Mouse (Mus musculus) heart, postnatal 0 days (tissue): ENCODE measurements around the gene Shisa3. TPM values are rescaled to one million over a fixed set of nuclear protein-coding genes. Genes with fewer than 3 reads are reported as not detected.
A peak's percentile ranks its signal among the peaks of the same experiment; 100 is the strongest.

Experiments used
- ATAC-seq: fragments of 200-750 bp; cut with Nextera tagmentation; 2 replicates; pipeline ENCODE4 v1.8.0; 2017; ENCODE audit warnings: low read depth, moderate number of reproducible peaks, moderate library complexity; ENCODE audit not compliant: insufficient read depth
- DNase-seq: peaks from one replicate; pipeline ENCODE4 v3.0.0-alpha.2; 2016; ENCODE audit warnings: low spot score
- H3K27ac ChIP-seq: fragments of 300-500 bp; sonication (generic); 2 replicates; pipeline ENCODE4 v1.5.1; 2014; ENCODE audit warnings: low read depth, mild to moderate bottlenecking
- H3K27me3 ChIP-seq: fragments of 300-500 bp; sonication (generic); 2 replicates; pipeline ENCODE4 v1.6.1; 2014; ENCODE audit warnings: low read length, mixed read lengths; ENCODE audit not compliant: control insufficient read depth, insufficient read depth
- H3K36me3 ChIP-seq: fragments of 300-500 bp; sonication (generic); replicated peaks from 2 replicates; pipeline ENCODE4 v1.6.1; 2014; ENCODE audit warnings: low read length, mixed read lengths; ENCODE audit not compliant: control insufficient read depth, insufficient read depth
- H3K4me1 ChIP-seq: fragments of 300-500 bp; sonication (generic); 2 replicates; pipeline ENCODE4 v1.6.1; 2014; ENCODE audit warnings: antibody characterized with exemption; ENCODE audit not compliant: control insufficient read depth, insufficient read depth
- H3K4me2 ChIP-seq: fragments of 300-500 bp; sonication (generic); 2 replicates; pipeline ENCODE4 v1.6.1; 2014; ENCODE audit warnings: low read depth, mild to moderate bottlenecking, low read length, moderate library complexity
- H3K4me3 ChIP-seq: fragments of 300-500 bp; sonication (generic); 2 replicates; pipeline ENCODE4 v1.5.1; 2014; ENCODE audit warnings: low read depth, low read length
- H3K9ac ChIP-seq: fragments of 300-500 bp; sonication (generic); replicated peaks from 2 replicates; pipeline ENCODE4 v1.6.1; 2014; ENCODE audit warnings: low read depth, low read length, mixed read lengths
- H3K9me3 ChIP-seq: fragments of 300-500 bp; sonication (generic); replicated peaks from 2 replicates; pipeline ENCODE4 v1.6.1; 2016; ENCODE audit warnings: low read length; ENCODE audit not compliant: control insufficient read depth
- CTCF ChIP-seq: IDR thresholded peaks from 2 replicates; pipeline ENCODE4 v1.5.1; 2016; ENCODE audit warnings: antibody characterized with exemption, control low read depth, low read depth
- EP300 ChIP-seq: IDR thresholded peaks from 2 replicates; pipeline ENCODE4 v1.6.1; 2016; ENCODE audit warnings: antibody characterized with exemption, low read depth
- WGBS: fragments of 180-500 bp; shearing (Covaris S2); extraction: QIAGEN DNeasy Blood & Tissue Kit; methylation state at CpG from one replicate; pipeline ENCODE4 v1.1.7; 2014; 5-methylcytosine and 5-hydroxymethylcytosine counted together
- polyA plus RNA-seq: library from polyadenylated mRNA; unstranded; fragments of >200 nt; fragmentation: Nextera tagmentation; extraction: Ambion mirVana; gene quantifications from 2 replicates; pipeline ENCODE4 v1.2.1, GENCODE M21; 2015
- total RNA-seq: library from RNA; depleted of rRNA; stranded (reverse); fragments of >200 nt; gene quantifications from 2 replicates; pipeline ENCODE4 v1.2.3, GENCODE M21; 2014; ENCODE audit warnings: low replicate concordance; rRNA removed

The Shisa3 gene
- 1.6 and 4.3 TPM in 2 replicates for total RNA-seq
- 0.67 and 1.1 TPM in 2 replicates for polyA plus RNA-seq

DNA sequence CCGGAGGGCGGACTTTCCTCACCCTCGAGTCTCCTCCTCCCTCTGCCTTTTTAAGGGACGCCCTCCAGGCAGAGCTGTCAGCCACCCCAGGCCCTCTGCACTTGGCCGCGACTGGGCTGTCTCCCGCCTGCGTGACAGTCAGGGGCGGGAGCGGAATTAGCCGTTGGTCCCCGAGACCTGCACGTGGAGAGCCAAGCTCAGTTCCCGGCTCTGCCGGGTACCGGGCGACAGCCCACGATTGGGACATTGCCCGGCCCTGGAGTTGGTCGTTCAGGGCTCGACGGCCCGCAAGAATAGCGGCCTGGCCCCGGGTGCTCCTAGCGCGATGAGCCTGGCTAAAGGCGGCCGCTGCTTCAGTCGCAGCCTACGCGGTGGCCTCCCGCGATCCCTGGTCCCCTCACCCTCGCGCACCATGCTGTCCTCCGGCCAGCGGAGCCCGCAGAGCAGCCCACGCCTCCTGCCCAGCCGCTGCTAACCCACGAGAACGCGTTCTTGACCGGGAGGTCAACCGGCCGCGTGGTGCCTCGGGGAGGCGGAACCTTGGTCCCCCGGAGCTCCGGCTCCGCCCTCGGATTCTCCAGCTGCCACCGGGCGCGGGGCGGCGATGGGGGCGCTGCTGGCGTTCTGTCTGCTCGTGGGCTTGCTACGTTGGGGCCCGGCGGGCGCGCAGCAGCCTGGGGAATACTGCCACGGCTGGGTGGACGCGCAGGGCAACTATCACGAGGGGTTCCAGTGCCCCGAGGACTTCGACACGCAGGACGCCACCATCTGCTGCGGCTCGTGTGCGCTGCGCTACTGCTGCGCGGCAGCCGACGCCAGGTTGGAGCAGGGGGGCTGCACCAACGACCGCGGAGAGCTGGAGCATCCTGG is at the start of gene Shisa3:
Shisa3 (plus strand) TSS at position 79 of the 870 bp plus-strand sequence.
- Histone ChIP-seq H3K36me3 (no peaks in the 10 kb centered on the region), H3K27me3 (peaks cover 71% of the 10 kb centered on the region), H3K4me2 (peak within 1 kb of the TSS; percentile 80), H3K9me3 (no peaks in the 10 kb centered on the region), H3K4me3 (peak within 1 kb of the TSS; percentile 50), H3K9ac (peak within 1 kb of the TSS; percentile 33; the same call in 1 of the 2 replicates), H3K27ac (no peak within 1 kb of the TSS), H3K4me1 (peaks cover 14% of the 10 kb centered on the region; the same call in 1 of the 2 replicates)
- WGBS, result under 1% methylated on average over 83 of the region's 86 CpGs
- TF ChIP-seq CTCF, result no peak
- no peak for TF ChIP-seq EP300
- peak; percentile 82 for ATAC-seq
- no peak for DNase-seq

DNA sequence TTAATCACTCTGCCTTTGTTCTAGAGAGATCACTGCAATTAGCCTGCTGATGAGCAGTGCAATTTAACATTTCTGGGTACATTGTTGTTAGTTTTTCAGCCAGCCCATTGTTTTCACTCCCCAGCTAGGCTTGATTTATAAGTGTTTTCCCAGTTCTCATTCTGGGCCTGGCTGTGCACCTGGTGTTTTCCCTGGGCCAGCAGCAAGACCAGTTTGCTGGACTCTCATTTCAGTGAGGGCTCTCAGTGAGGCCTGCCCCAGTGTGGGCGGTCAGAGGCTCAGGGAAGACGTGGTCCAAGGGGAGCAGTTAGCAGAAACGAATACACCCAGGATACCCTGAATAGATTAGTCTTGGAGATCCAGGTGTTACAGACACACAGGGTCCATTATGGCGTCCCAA is 49.0 kb upstream of the Shisa3 start:
- H3K36me3 ChIP-seq, result no peaks in the 10 kb centered on the region
- 69% methylated on average over 4 of the region's 4 CpGs for WGBS
- no peak overlapping the region for H3K4me2 ChIP-seq
- no peak overlapping the region for H3K9ac ChIP-seq
- no peak overlapping the region for H3K27ac ChIP-seq
- H3K9me3 ChIP-seq, result no peaks in the 10 kb centered on the region
- TF ChIP-seq CTCF, result no peak
- no peak for TF ChIP-seq EP300
- ATAC-seq (no peak), DNase-seq (no peak)
- no peak overlapping the region for H3K4me3 ChIP-seq
- H3K27me3 ChIP-seq, result no peaks in the 10 kb centered on the region
- H3K4me1 ChIP-seq, result no peaks in the 10 kb centered on the region

DNA sequence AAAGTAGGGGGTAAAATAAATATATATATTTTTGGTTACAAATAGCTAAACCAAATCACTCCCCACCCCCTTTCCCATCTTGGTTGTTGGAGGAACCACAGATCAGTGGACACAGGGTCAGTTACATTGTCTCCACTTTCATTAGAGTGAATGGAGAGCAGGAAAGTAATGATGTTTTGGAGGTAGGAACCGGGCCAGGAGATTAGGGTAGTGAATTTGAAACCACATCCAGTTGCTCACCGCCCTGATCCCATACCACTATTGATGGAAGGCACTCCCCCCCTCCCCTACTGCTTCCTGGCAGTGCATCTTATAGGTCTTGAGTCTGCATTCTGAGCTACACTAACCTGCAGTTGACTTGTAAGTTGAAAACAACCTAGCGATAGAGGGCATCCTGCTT is 48.6 kb upstream of the Shisa3 start:
- Histone ChIP-seq H3K27me3 (no peaks in the 10 kb centered on the region), H3K9me3 (no peaks in the 10 kb centered on the region), H3K27ac (no peak overlapping the region), H3K4me2 (no peak overlapping the region), H3K4me1 (no peaks in the 10 kb centered on the region), H3K9ac (no peak overlapping the region), H3K4me3 (no peak overlapping the region), H3K36me3 (no peaks in the 10 kb centered on the region)
- no peak for ATAC-seq
- no peak for TF ChIP-seq CTCF
- TF ChIP-seq EP300, result no peak
- 80% methylated on average over 3 of the region's 3 CpGs for WGBS
- DNase-seq, result no peak

DNA sequence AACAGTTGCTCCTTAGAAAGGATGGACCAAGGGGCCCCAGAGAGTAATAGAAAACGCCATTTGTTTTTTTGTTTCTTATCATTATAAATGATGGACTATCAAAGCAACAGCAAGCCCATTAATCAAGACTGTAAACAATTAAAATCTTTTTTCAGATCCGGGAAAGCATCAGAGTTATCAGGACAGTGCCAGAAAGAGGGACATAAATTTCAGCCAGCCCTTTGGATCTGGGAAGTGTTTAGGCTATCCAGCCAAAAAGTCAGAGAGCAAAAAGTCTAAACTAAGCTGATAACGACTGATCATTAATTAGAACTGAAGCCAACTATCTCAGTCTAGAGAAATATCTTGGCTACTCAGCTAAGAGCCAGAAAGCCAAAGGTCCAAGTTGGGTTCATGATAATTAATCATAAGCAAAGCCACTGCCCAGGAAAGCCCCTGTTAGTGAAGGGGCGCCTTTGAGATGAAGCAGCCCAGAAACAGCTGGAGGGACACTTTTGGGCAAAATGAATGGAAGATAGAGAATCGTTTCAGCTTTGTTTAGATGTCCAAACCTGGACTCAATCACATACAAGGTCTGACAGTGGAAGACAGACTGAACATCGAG is 35.0 kb upstream of the Shisa3 start:
- DNase-seq (no peak), ATAC-seq (no peak)
- TF ChIP-seq EP300 (no peak), CTCF (no peak)
- Histone ChIP-seq H3K9ac (no peak overlapping the region), H3K27ac (no peak overlapping the region), H3K9me3 (no peaks in the 10 kb centered on the region), H3K4me3 (no peak overlapping the region), H3K36me3 (no peaks in the 10 kb centered on the region), H3K27me3 (no peaks in the 10 kb centered on the region), H3K4me2 (no peak overlapping the region), H3K4me1 (no peaks in the 10 kb centered on the region)
- 44% methylated on average over 6 of the region's 6 CpGs for WGBS

DNA sequence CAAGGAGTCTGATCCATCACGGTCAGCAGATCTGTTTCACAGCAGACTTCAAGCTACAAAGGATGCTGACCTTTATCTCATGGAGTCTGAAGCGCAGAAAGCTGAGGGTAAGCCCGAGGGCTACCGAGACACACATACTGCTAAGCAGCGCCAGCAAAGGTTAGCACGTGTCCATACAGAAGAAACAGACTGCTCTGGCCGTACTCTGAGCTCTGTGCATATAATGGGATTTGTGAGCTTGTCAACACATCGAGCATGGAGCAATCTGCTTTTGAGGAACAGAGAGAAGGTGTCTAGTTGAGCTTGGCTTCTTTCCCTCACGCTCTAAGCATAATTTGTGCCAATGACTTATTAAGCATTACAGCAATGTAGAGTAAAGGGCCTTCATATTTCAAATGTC is 33.6 kb upstream of the Shisa3 start:
- Histone ChIP-seq H3K36me3 (no peaks in the 10 kb centered on the region), H3K4me1 (no peaks in the 10 kb centered on the region), H3K4me2 (no peak overlapping the region), H3K9ac (no peak overlapping the region), H3K27ac (no peak overlapping the region), H3K9me3 (no peaks in the 10 kb centered on the region), H3K4me3 (no peak overlapping the region), H3K27me3 (no peaks in the 10 kb centered on the region)
- DNase-seq (no peak), ATAC-seq (no peak)
- WGBS, result 63% methylated on average over 9 of the region's 9 CpGs
- TF ChIP-seq CTCF (no peak), EP300 (no peak)
